Mouse (Mus musculus) heart, postnatal 25 days (tissue): ENCODE measurements around the gene Nmnat2. TPM values are rescaled to one million over a fixed set of nuclear protein-coding genes. Genes with fewer than 3 reads are reported as not detected.

Source experiments
- DNase-seq: peaks from one replicate; pipeline ENCODE4 v3.0.0; 2022; ENCODE audit warnings: low spot score
- intact Hi-C: fragments of 180-260 bp; cut with DNase I; formaldehyde crosslinking; loops from one replicate; pipeline ENCODE4 v1.15.1; 2025
- total RNA-seq, 2 experiments: library from RNA; stranded (reverse); gene quantifications; 2 replicates each; pipeline ENCODE4 v1.2.3; 2021

Gene Nmnat2
- total RNA-seq, 2 experiments from 2014 or later, result 0.31 to 0.47 TPM

- DNase-seq, result no peak
- intact Hi-C loops, result no loop called here
These were observed 20.4 kb downstream of the Nmnat2 start for GRCm38 (mm10) chr1:152975144-152975543.

- intact Hi-C loops, result no loop called here
- no peak for DNase-seq
These were observed 23.9 kb downstream of the Nmnat2 start for GRCm38 (mm10) chr1:152978700-152979099.

GRCm38 (mm10) chr1:152983416-152983815 lies 28.6 kb downstream of the Nmnat2 start:
- no peak for DNase-seq
- intact Hi-C loops, result no loop called here

- DNase-seq, result no peak
- intact Hi-C loops, result no loop called here
These were observed 32.2 kb downstream of the Nmnat2 start for GRCm38 (mm10) chr1:152986981-152987380.

GRCm38 (mm10) chr1:152990067-152990466 lies 35.3 kb downstream of the Nmnat2 start:
- intact Hi-C loops, result no loop called here
- no peak for DNase-seq

- no peak for DNase-seq
These were observed 37.7 kb downstream of the Nmnat2 start for GRCm38 (mm10) chr1:152992271-152993134.

GRCm38 (mm10) chr1:152993803-152994202 lies 39.0 kb downstream of the Nmnat2 start:
- no peak for DNase-seq
- intact Hi-C loops, result no loop called here

More at GRCm38 (mm10) chr1:152992271-152993134, 37.7 kb downstream of the Nmnat2 start:
- intact Hi-C loops, result no loop called here

- DNase-seq, result no peak
- intact Hi-C loops, result no loop called here
These were observed 45.2 kb downstream of the Nmnat2 start for GRCm38 (mm10) chr1:152999983-153000382.

- DNase-seq, result no peak
- intact Hi-C loops, result no loop called here
These were observed 45.9 kb downstream of the Nmnat2 start for GRCm38 (mm10) chr1:153000486-153001228.

- no peak for DNase-seq
- intact Hi-C loops, result no loop called here
These were observed 47.7 kb downstream of the Nmnat2 start for GRCm38 (mm10) chr1:153002295-153003050.

GRCm38 (mm10) chr1:153004472-153004871 lies 49.7 kb downstream of the Nmnat2 start:
- intact Hi-C loops, result no loop called here
- DNase-seq, result no peak

GRCm38 (mm10) chr1:153006054-153006453 lies 51.3 kb downstream of the Nmnat2 start:
- DNase-seq, result no peak
- intact Hi-C loops, result no loop called here

GRCm38 (mm10) chr1:153006761-153007160 lies 52.0 kb downstream of the Nmnat2 start:
- intact Hi-C loops, result no loop called here
- no peak for DNase-seq

GRCm38 (mm10) chr1:153007292-153007691 lies 52.5 kb downstream of the Nmnat2 start:
- intact Hi-C loops, result no loop called here
- DNase-seq, result no peak

GRCm38 (mm10) chr1:153007824-153008223 lies 53.0 kb downstream of the Nmnat2 start:
- intact Hi-C loops, result no loop called here
- DNase-seq, result no peak

GRCm38 (mm10) chr1:153009338-153009737 lies 54.5 kb downstream of the Nmnat2 start:
- intact Hi-C loops, result no loop called here
- DNase-seq, result no peak

- no peak for DNase-seq
- intact Hi-C loops, result no loop called here
These were observed 55.9 kb downstream of the Nmnat2 start for GRCm38 (mm10) chr1:153010353-153011351.

GRCm38 (mm10) chr1:153011544-153011943 lies 56.8 kb downstream of the Nmnat2 start:
- intact Hi-C loops, result no loop called here
- no peak for DNase-seq
